Mouse (Mus musculus) adrenal gland (tissue): ENCODE results near the gene Sv2b.

ENCODE experiments used
- intact Hi-C: fragments of 180-260 bp; cut with DNase I; formaldehyde crosslinking; loops from one replicate; pipeline ENCODE4 v1.15.1; 2025

The Sv2b gene

GRCm38 (mm10) chr7:75107441-75107840, 201.6 kb downstream of the Sv2b start:
- intact Hi-C loops, result loop anchor here (10.0 kb wide), 1 partner anchor 393 kb away; no protein-coding TSS in a partner anchor

GRCm38 (mm10) chr7:75103900-75104299, 205.2 kb downstream of the Sv2b start:
- intact Hi-C loops, result loop anchor here (10.0 kb wide), 1 partner anchor 389 kb away; no protein-coding TSS in a partner anchor

GRCm38 (mm10) chr7:75102536-75103332, 206.3 kb downstream of the Sv2b start:
- intact Hi-C loops, result loop anchor here (10.0 kb wide), 1 partner anchor 388 kb away; no protein-coding TSS in a partner anchor

GRCm38 (mm10) chr7:75085473-75085872, 223.6 kb downstream of the Sv2b start:
- intact Hi-C loops, result no loop called here

GRCm38 (mm10) chr7:75080163-75080562, 228.9 kb downstream of the Sv2b start:
- intact Hi-C loops, result no loop called here

- intact Hi-C loops, result no loop called here
These were observed 231.4 kb downstream of the Sv2b start for GRCm38 (mm10) chr7:75077560-75078208.
